Mouse (Mus musculus) heart, embryonic 14.5 days (tissue): ENCODE measurements around the gene Tnfrsf22. TPM values are rescaled to one million over a fixed set of nuclear protein-coding genes. Genes with fewer than 3 reads are reported as not detected.
"Not testable (repeated sequence)": the region's sequence is repeated elsewhere in the genome, so short reads cannot be mapped to it uniquely, and the experiment has no call there.

ENCODE experiments used
- ATAC-seq: fragments of 200-750 bp; cut with Nextera tagmentation; 2 replicates; pipeline ENCODE4 v1.8.0; 2017; ENCODE audit warnings: low read depth, moderate TSS enrichment; ENCODE audit not compliant: insufficient number of reproducible peaks, insufficient read depth, low FRiP score
- H3K27ac ChIP-seq, 2 experiments: fragments of 200-500 bp in 1 of 2; fragments of 300-500 bp in 1 of 2; sonication (generic) in 1 of 2; replicated peaks in 1 of 2; 2 replicates each; pipeline ENCODE4 v1.5.1; 2012 to 2014; ENCODE audit warnings: low read depth in 2 of 2, low read length in 2 of 2, control low read depth in 1 of 2, mild to moderate bottlenecking in 1 of 2, mixed read lengths in 1 of 2; ENCODE audit not compliant: control insufficient read depth in 1 of 2, insufficient read depth in 1 of 2
- H3K27me3 ChIP-seq: fragments of 300-500 bp; sonication (generic); 2 replicates; pipeline ENCODE4 v1.6.1; 2014; ENCODE audit warnings: mild to moderate bottlenecking, low read length, control low read depth; ENCODE audit not compliant: control insufficient read depth, insufficient read depth
- H3K36me3 ChIP-seq: fragments of 300-500 bp; sonication (generic); 2 replicates; pipeline ENCODE4 v1.6.1; 2014; ENCODE audit warnings: mild to moderate bottlenecking, control low read depth, low read length, mixed read lengths; ENCODE audit not compliant: control insufficient read depth, insufficient read depth
- H3K4me1 ChIP-seq, 2 experiments: fragments of 200-500 bp in 1 of 2; fragments of 300-500 bp in 1 of 2; sonication (generic) in 1 of 2; 2 replicates each; pipeline ENCODE4 v1.6.1; 2012 to 2014; ENCODE audit warnings: low read length in 2 of 2, control low read depth in 1 of 2, mixed read lengths in 1 of 2; ENCODE audit not compliant: control insufficient read depth in 2 of 2, insufficient read depth in 2 of 2
- H3K4me2 ChIP-seq: fragments of 300-500 bp; sonication (generic); 2 replicates; pipeline ENCODE4 v1.6.1; 2014; ENCODE audit warnings: mild to moderate bottlenecking, low read length
- H3K4me3 ChIP-seq, 2 experiments: fragments of 200-500 bp in 1 of 2; fragments of 300-500 bp in 1 of 2; sonication (generic) in 1 of 2; 2 replicates each; pipeline ENCODE4 v1.5.1; 2012 to 2014; ENCODE audit warnings: low read length in 2 of 2, mild to moderate bottlenecking in 2 of 2, control low read depth in 1 of 2, low read depth in 1 of 2, moderate library complexity in 1 of 2; ENCODE audit not compliant: control insufficient read depth in 1 of 2, insufficient read depth in 1 of 2
- H3K9ac ChIP-seq: fragments of 300-500 bp; sonication (generic); 2 replicates; pipeline ENCODE4 v1.6.1; 2014; ENCODE audit warnings: mild to moderate bottlenecking, low read length
- H3K9me3 ChIP-seq: fragments of 300-500 bp; sonication (generic); 2 replicates; pipeline ENCODE4 v1.6.1; 2016; ENCODE audit warnings: low read length, control low read depth; ENCODE audit not compliant: control insufficient read depth
- WGBS: fragments of 180-500 bp; shearing (Covaris S2); extraction: QIAGEN DNeasy Blood & Tissue Kit; methylation state at CpG from one replicate; pipeline ENCODE4 v1.1.7; 2014; 5-methylcytosine and 5-hydroxymethylcytosine counted together
- polyA plus RNA-seq: library from polyadenylated mRNA; unstranded; fragments of >200 nt; fragmentation: Nextera tagmentation; extraction: Ambion mirVana; gene quantifications from 2 replicates; pipeline ENCODE4 v1.2.1, GENCODE M21; 2014

The Tnfrsf22 gene
- polyA plus RNA-seq, 1 experiment from 2014 or later = 4.6 TPM

DNA sequence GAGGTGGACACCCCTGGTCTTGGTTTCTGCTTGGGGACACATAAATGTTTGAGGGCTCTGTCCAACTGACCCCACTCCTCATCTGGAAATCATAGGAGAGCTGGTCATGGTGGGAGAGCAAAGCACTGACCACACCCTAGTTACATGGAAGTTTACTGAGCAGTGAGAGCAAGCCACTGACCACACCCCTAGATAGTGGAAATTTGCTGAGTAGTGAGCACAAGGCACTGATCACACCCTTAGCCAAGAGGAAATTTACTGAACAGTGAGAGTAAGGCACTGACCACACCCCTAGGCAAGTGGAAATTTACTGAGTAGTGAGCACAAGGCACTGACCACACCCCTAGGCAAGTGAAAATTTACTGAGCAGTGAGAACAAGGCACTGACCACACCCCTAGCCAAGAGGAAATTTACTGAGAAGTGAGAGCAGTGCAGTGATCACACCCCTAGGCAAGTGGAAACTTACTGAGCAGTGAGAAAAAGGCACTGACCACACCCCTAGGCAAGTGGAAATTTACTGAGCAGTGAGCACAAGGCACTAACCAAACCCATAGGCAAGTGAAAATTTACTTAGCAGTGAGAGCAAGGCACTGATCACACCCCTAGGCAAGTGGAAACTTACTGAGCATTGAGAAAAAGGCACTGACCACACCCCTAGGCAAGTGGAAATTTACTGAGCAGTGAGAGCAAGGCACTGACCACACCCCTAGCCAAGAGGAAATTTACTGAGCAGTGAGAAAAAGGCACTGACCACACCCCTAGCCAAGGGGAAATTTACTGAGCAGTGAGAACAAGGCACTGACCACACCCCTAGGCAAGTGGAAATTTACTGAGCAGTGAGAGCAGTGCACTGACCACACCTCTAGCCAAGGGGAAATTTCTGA, 17.2 kb upstream of the Tnfrsf22 start:
- no peak overlapping the region for H3K4me3 ChIP-seq
- H3K27ac ChIP-seq = no peak overlapping the region
- no peak for ATAC-seq
- no peaks in the 10 kb centered on the region for H3K27me3 ChIP-seq
- H3K4me1 ChIP-seq = no peaks in the 10 kb centered on the region
- H3K9me3 ChIP-seq = 0 out of 2 replicates have a peak, but pooled peaks cover 2% of the 10 kb centered on the region
- H3K36me3 ChIP-seq = no peaks in the 10 kb centered on the region
- H3K4me2 ChIP-seq = no peak overlapping the region
- no peak overlapping the region for H3K9ac ChIP-seq

DNA sequence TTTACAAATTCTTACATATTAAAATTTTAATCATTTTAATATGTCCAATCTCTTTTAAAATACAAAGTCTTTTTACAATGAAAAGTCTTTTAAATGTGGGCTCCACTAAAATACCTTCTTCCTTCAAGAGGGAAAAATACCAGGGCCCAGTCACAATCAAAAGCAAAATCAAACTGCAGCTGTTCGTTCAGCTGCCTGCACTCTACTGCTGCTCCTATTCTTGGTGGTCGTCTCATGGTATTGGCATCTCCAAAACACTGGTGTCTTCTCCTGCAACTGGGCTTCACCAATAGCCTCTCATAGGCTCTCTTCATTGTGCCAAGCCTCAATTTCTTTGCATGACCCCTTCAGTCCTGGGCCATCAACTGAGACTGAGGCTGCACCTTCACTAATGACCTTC, 14.0 kb upstream of the Tnfrsf22 start:
- 63% methylated on average over 2 of the region's 2 CpGs for WGBS

DNA sequence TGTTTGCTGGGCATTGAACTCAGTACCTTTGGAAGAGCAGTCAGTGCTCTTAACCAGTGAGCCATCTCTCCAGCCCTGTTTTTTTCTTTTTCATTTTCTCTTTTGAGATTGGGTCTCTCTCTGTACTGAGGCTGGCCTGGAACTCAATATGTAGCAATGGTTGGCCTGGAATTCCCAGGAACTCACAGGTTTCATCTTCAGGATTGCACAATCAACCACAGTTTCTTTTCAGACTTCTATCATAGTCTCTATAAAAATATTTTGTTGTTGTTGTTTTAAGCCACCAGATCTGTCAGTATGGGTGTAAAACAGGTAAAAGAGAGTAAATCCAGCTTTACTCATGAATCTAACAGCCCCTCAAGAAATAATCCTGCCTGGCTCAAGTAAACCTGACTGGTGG, 11.3 kb upstream of the Tnfrsf22 start:
- no peak overlapping the region for H3K4me3 ChIP-seq
- H3K4me1 ChIP-seq = no peaks in the 10 kb centered on the region
- H3K9ac ChIP-seq = no peak overlapping the region
- no peaks in the 10 kb centered on the region for H3K36me3 ChIP-seq
- no peak overlapping the region for H3K27ac ChIP-seq
- no peaks in the 10 kb centered on the region for H3K27me3 ChIP-seq
- ATAC-seq = no peak
- H3K4me2 ChIP-seq = no peak overlapping the region
- 0 out of 2 replicates have a peak, but pooled peaks cover 2% of the 10 kb centered on the region for H3K9me3 ChIP-seq

More for the DNA sequence above, 14.0 kb upstream of the Tnfrsf22 start:
- Histone ChIP-seq H3K9ac (no peak overlapping the region), H3K4me2 (no peak overlapping the region), H3K4me1 (no peaks in the 10 kb centered on the region), H3K27me3 (no peaks in the 10 kb centered on the region), H3K9me3 (0 out of 2 replicates have a peak, but pooled peaks cover 2% of the 10 kb centered on the region), H3K27ac (no peak overlapping the region), H3K36me3 (no peaks in the 10 kb centered on the region), H3K4me3 (no peak overlapping the region)
- ATAC-seq = no peak

DNA sequence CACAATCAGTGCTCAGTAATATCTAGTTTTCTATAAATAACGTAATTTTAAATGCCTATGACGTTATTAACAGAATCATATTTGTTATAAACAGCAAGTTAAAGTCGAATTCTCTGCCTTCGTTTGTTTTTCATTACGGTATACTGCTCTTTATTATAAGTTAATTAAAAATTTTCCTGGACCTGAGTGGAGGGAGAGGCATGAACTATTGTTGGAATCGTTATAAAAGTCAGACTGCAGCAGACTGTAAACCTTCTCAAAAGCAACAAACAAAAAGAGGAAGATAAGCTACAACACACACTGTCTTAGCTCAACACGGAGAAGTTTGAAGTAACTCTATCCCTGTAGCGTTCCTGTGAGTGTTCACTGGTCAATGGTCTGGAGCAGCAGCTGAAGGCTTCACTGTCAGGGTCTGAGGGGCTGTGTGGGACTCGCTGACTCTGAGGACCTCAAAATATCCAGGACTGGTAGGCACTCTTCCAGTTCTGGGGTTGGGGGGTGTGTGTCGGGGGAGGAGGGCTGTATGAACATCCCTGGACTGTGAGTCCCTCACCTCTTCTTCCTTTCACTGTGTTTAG, 397 bp upstream of the Tnfrsf22 start:
- 53% methylated on average over 10 of the region's 10 CpGs for WGBS
- H3K27me3 ChIP-seq, H3K27ac ChIP-seq, H3K9ac ChIP-seq, H3K4me1 ChIP-seq, H3K9me3 ChIP-seq, H3K36me3 ChIP-seq: not testable (repeated sequence)
- H3K4me2 ChIP-seq = peak overlapping the region; percentile 90
- peak overlapping the region in 1 of 2 experiments; percentile 60; a peak in 2 of 4 replicates for H3K4me3 ChIP-seq
- ATAC-seq = 0 out of 2 replicates have a peak, but pooled peaks have one; percentile 43

DNA sequence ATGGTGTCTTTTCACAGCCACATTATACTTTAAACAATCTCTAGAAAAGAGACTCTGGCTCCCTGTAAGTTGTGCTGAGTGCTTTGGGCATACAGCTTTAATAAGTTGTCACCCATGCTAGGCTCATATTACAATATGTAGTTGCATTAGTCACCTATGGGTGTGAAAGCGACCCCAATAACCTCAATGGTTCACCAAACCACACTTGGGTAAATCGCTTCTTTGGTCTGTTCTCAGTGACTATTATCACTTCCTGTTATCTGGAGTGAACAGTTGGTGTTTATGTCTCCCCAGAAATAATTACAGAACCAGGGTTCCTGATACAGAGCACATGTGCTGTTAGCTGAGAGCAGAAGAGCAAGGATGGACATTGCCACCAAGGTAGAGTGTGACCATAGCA, 5.5 kb downstream of the Tnfrsf22 start:
- H3K36me3 ChIP-seq, H3K9ac ChIP-seq, H3K4me2 ChIP-seq, H3K4me1 ChIP-seq, H3K27me3 ChIP-seq, H3K4me3 ChIP-seq, H3K9me3 ChIP-seq, ATAC-seq, H3K27ac ChIP-seq: not testable (repeated sequence)
- WGBS = 67% methylated on average over 2 of the region's 2 CpGs

DNA sequence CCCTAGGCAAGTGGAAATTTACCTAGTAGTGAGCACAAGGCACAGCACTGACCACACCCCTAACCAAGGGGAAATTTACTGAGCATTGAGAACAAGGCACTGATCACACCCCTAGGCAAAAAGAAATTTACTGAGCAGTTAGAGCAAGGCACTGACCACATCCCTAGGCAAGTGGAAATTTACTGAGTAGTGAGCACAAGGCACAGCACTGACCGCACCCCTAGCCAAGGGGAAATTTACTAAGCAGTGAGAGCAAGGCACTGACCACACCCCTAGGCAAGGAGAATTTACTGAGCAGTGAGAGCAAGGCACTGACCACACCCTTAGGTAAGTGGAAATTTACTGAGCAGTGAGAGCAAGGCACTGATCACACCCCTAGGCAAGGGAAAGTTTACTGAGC, 12.8 kb downstream of the Tnfrsf22 start:
- H3K9me3 ChIP-seq = no peaks in the 10 kb centered on the region
- H3K27me3 ChIP-seq = no peaks in the 10 kb centered on the region
- no peak overlapping the region for H3K4me2 ChIP-seq
- no peak overlapping the region for H3K27ac ChIP-seq
- H3K4me3 ChIP-seq = no peak overlapping the region
- WGBS = 90% methylated on average over 1 of the region's 1 CpGs
- no peak overlapping the region for H3K9ac ChIP-seq
- H3K36me3 ChIP-seq = no peaks in the 10 kb centered on the region
- no peaks in the 10 kb centered on the region for H3K4me1 ChIP-seq
- no peak for ATAC-seq

DNA sequence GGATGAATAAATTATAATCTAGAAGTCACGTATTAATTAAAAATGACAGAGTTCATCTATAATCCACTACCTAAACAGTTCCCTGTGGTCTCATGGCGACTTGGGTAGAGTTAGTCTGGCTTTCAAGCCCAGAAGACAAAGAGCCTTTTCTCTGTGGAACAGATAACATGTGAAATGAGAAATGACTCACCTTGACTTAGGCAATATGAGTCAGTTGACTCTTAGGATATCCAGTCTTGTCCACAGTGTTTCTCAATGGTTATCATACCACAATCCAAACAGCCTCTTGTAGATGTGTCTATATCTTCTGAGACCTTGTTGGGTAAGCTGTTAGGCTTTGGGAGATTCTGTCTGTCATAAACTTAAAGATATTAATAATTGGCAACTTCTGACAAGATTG, 18.0 kb downstream of the Tnfrsf22 start:
- no peak for ATAC-seq
- no peak overlapping the region for H3K9ac ChIP-seq
- H3K4me3 ChIP-seq = no peak overlapping the region
- H3K4me2 ChIP-seq = no peak overlapping the region
- no peaks in the 10 kb centered on the region for H3K27me3 ChIP-seq
- H3K4me1 ChIP-seq = no peaks in the 10 kb centered on the region
- no peaks in the 10 kb centered on the region for H3K36me3 ChIP-seq
- no peaks in the 10 kb centered on the region for H3K9me3 ChIP-seq
- H3K27ac ChIP-seq = no peak overlapping the region
- 50% methylated on average over 2 of the region's 2 CpGs for WGBS
